Mouse (Mus musculus): Measurements from ENCODE around the gene Nupr1.

Nupr1 gene

GRCm38 (mm10) chr7:126630824-126631518 is at the start of gene Nupr1:
Gene Nupr1 (minus strand): TSS chr7:126630861.
- DNase-seq (ENCODE audit: low read depth, low spot score), result no peak

GRCm38 (mm10) chr7:126679683-126680082 is 49.0 kb upstream of the Nupr1 start:
- no peak for DNase-seq (ENCODE audit: low read depth, low spot score)

DNA sequence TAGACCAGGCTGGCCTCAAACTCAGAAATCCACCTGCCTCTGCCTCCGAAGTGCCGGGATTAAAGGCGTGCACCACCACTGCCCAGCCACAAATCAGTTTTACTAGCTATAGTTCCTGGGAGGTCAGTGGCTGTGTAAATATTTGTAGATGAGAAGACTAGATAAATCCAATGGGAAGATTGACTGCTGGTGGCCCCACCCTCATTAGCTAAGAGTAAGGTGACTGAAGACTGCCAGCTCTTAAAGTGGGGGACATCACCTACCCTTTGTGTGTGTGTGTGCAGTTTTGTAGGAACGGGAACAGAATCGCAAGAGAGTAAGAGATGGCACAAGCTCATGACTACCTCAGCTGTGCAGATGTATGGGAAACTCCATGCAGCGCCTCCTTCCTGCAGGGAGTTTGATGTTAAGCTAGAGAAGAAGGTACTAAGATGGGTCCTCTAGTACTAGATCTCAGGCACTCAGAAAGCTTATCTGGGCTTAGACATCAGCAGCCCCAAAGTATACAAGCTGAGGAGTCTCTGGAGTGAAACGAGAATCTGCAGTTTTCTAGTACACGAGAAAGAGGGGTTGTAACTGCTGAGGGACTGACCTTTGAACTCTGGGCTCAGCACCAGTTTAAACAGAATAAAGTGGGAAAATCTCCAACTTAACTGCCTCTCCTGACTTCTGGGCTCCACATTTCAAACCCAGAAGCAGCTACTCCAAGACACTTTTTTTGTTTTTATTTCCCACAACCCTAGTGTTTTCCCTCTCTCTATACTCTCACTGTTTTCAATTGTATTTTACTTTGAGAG is 48.1 kb upstream of the Nupr1 start:
- no peak for DNase-seq (ENCODE audit: low read depth, low spot score)

DNA sequence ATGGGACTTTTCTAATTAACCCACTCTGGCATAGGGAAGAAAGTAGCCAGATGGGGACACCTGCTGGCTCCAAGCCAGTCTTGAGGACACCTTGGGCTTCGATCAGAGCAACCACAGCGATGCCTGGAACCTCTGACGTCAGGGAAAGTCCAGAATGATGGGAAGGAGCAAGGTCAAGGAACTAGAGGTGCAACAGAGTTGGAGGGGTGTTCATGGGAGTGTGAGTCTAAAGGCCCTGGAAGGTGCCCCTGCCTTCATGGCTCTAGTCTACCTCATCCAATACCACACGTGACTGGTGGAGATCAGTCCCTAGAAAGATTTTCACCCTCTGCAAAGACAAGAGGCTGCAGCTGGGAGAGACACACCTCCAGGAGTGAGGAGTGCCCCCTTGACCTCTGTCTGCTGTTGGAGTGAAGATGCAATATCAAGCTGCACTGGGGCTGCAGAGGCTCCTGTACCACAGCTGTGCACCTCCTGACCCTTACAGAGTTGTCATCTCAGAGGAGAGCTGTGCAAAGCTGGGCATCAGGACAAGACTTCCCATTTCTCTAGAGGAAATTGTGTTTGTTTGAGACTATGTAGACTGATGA is 46.1 kb upstream of the Nupr1 start:
- DNase-seq (ENCODE audit: low read depth, low spot score), result no peak

DNA sequence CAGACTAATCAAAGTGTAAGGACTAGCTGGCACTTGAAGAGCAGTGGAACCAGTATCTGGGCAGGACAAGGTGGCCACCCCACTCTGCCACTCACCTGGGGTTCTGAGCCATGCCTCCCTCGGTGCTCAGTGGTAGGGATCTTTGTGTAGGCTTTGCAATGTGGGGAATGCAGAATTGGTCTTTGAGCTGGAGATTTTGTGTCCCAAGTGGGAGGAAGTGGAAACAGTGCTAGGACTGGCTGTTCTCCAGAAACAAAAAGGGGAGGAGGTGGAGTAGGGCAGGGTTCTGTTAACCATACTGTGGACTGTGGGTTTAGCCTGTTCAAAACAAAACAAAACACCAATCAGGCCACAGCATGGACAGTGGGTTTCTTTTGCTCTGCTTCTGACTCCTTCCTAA is 45.5 kb upstream of the Nupr1 start, which contains the start of gene Sult1a1:
Sult1a1 (minus strand) TSS at position 226 of the 400 bp plus-strand sequence.
- DNase-seq (ENCODE audit: low read depth, low spot score), result no peak

GRCm38 (mm10) chr7:126675104-126675503 is 44.4 kb upstream of the Nupr1 start:
- no peak for DNase-seq (ENCODE audit: low read depth, low spot score)

GRCm38 (mm10) chr7:126672111-126672510 is 41.5 kb upstream of the Nupr1 start:
- DNase-seq (ENCODE audit: low read depth, low spot score), result no peak

DNA sequence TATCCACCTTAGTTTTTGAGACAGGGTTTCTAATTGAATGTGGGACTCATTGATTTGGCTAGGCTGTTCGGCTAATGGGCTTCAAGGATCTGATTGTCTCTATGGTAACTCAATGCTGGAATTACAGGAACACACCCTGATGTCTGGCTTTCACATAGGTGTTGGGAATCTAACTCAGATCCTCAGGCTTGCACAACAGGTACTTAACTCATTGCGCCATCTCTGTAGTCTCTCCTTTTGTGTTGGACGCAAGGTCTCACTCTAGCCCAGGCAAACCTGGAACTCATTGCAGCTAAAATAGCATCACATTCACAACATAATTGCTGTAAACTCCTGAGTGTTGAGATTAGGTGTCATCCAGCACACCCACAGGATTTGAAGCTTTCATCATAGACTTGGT is 39.5 kb upstream of the Nupr1 start:
- DNase-seq (ENCODE audit: low read depth, low spot score), result no peak

GRCm38 (mm10) chr7:126668452-126668851 is 37.8 kb upstream of the Nupr1 start:
- no peak for DNase-seq (ENCODE audit: low read depth, low spot score)

- no peak for DNase-seq (ENCODE audit: low read depth, low spot score)
These were observed 36.9 kb upstream of the Nupr1 start for GRCm38 (mm10) chr7:126667495-126668090.

GRCm38 (mm10) chr7:126665269-126665668 is 34.6 kb upstream of the Nupr1 start:
- no peak for DNase-seq (ENCODE audit: low read depth, low spot score)

- no peak for DNase-seq (ENCODE audit: low read depth, low spot score)
These were observed 33.0 kb upstream of the Nupr1 start for GRCm38 (mm10) chr7:126663646-126664045.

- DNase-seq (ENCODE audit: low read depth, low spot score), result no peak
These were observed 29.1 kb upstream of the Nupr1 start for GRCm38 (mm10) chr7:126659771-126660170.

GRCm38 (mm10) chr7:126657522-126657921 is 26.9 kb upstream of the Nupr1 start:
- DNase-seq (ENCODE audit: low read depth, low spot score), result no peak

DNA sequence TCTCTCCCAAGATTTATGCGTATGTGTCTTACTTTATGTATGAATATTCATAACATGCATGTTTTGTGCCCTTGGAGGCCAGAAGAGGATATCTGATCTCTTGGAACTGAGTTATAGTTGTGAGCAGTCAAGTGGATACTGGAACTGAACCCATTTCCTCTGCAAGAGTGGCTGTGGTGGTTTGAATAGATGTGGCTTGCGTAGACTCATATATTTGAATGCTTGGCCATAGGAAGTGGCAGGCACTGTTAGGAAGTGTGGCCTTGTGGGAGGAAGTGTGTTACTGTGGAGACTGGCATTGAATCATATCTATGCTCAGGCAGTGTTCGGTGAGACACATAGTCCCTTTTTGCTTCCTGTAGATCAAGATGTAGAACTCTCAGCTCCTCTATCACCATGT is 25.0 kb upstream of the Nupr1 start:
- no peak for DNase-seq (ENCODE audit: low read depth, low spot score)

DNA sequence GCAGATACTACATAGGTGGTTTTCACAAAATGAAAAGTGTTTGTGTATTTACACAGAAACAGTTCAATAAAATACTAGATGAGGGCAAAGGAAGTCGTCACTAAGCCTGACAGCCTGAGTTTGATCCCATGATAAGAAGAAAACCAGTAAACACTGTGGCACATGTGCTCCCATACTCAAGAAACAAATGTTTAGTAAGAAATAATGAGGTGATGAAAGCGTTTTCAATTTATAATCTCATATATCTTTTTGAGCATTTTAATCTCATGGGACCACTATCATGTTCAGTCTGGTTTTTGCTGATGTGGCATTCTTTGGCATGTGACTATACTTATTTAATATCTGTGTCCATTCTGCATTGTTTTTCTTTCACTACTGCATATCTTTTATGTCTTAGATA is 23.3 kb upstream of the Nupr1 start:
- DNase-seq (ENCODE audit: low read depth, low spot score), result no peak

DNA sequence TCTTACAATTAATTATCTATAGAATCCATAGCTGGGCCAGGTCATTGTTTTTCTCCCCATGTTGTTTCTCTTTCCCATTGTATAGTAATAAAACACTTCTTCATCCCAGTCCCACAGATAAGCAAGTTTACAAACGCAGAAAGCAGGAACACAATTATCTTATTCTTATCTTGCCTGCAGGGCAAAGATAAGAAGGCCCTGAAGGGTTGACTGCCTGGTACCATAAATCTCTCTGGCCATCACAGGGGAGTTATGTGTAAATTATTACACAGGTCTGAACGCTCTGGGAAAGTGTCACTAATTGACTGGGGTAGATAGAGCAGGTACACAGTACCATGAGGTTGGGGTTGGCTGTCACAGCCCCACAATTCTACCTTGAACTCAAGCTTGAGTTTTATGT is 20.2 kb upstream of the Nupr1 start:
- no peak for DNase-seq (ENCODE audit: low read depth, low spot score)

- DNase-seq (ENCODE audit: low read depth, low spot score), result peak; percentile 92
These were observed 18.8 kb upstream of the Nupr1 start, which contains the start of gene Sgf29 for GRCm38 (mm10) chr7:126649231-126650051. Gene Sgf29 (plus strand): TSS chr7:126649309.

DNA sequence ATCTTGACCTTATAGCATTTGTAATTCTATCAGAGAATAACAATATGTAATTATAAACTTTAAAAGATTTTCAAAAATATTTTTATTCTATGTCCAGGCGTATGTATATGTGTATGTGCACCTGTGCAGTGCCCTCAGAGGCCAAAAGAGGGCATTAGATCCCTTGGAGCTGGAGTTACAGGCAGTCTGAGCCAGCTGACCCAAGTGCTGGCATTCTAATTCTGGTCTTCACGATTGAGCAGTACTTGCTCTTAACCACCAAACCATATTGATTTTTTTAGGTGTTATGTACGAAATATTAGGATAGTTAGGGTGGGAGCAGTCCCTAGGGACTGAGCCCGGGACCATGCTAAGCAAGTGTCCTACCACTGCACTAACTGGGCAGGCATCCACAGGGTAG is 17.8 kb upstream of the Nupr1 start:
- DNase-seq (ENCODE audit: low read depth, low spot score), result no peak

DNA sequence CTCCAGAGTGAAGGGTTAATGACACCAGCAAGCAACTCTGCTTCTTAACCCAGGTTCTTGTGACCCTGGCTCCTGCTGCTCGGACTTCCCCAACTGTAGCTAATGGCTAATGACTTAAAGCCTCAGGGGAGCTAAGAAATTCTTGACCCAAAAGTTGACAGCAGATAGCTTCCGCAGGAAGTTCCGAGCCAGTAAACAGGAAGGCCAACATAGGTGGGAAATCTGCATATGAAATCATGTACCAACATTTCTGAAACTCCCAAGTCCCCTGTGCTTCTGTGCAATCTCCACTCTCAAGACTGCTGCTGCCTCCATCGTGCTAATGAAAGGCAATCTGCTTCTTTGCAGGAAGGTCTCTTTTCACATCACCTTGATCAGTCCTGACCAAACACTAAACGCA is 15.0 kb upstream of the Nupr1 start:
- DNase-seq (ENCODE audit: low read depth, low spot score), result no peak

DNA sequence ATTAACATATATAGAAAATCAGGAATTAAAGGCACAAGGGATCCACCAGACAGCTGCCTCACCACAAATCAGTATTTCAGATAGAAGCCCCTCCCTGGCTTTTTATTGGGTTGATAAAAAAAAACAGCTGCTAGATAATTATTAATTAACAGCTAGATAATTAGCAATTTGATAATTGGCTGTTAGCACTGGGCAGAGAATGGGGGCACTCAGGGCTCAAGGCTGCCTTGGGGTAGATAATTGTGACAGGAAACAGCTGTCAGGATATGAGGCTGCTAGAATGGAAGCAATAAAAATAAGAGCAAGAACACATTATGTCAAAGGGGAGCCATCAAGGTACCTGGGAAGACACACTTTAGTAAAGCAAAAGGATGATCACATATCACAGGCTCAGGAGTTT is 14.3 kb upstream of the Nupr1 start:
- DNase-seq (ENCODE audit: low read depth, low spot score), result no peak
